10 mouse cellular contexts compared by ENCODE assay signal in genomic region chr19:10561558-10562314, GRCm38 (mm10). TPM values are rescaled to one million over a fixed set of nuclear protein-coding genes. Genes with fewer than 3 reads are reported as not detected.
DNase-seq lines count a peak whose midpoint lies in the region; ATAC-seq and TF ChIP-seq lines count a peak whose summit lies in the region.
"Had no signal": no experiment of that assay in that cellular context is flagged by ENCODE, and none has a peak within 500 bp of the region (broad histone marks: within the 10 kb centered on the region; RNA-seq: fewer than 3 reads in every experiment).

No protein-coding gene starts in this region.

- ATAC-seq in embryonic facial prominence, embryonic 14.5 days (ENCODE audit: low read depth), result peak; percentile 41; the same call in 1 of the 2 replicates
- peak; percentile 78; the same call in 1 of the 2 replicates for ATAC-seq in intestine, embryonic 16.5 days
- ATAC-seq in forebrain, postnatal 0 days, result no peak
- ATAC-seq: hindbrain, postnatal 0 days had no signal

- no peaks in the 10 kb centered on the region for H3K36me3 ChIP-seq in embryonic facial prominence, embryonic 14.5 days (ENCODE audit: control insufficient read depth, insufficient read depth, low read length)
- no peaks in the 10 kb centered on the region for H3K36me3 ChIP-seq in intestine, embryonic 16.5 days (ENCODE audit: control insufficient read depth, insufficient read depth, low read length)
- H3K36me3 ChIP-seq in forebrain, postnatal 0 days (ENCODE audit: insufficient read depth), result no peaks in the 10 kb centered on the region
- H3K36me3 ChIP-seq: midbrain, embryonic 10.5 days had no signal

- no peak overlapping the region for H3K9ac ChIP-seq in embryonic facial prominence, embryonic 14.5 days (ENCODE audit: low read depth, low read length)
- no peak overlapping the region for H3K9ac ChIP-seq in intestine, embryonic 16.5 days (ENCODE audit: low read depth, low read length)
- no peak overlapping the region for H3K9ac ChIP-seq in forebrain, postnatal 0 days

- H3K9me3 ChIP-seq in embryonic facial prominence, embryonic 14.5 days (ENCODE audit: control insufficient read depth, low read length), result no peaks in the 10 kb centered on the region
- no peaks in the 10 kb centered on the region for H3K9me3 ChIP-seq in intestine, embryonic 16.5 days (ENCODE audit: control insufficient read depth, low read length)
- no peaks in the 10 kb centered on the region for H3K9me3 ChIP-seq in forebrain, postnatal 0 days (ENCODE audit: low read length)
- H3K9me3 ChIP-seq: midbrain, embryonic 10.5 days had no signal

- H3K4me2 ChIP-seq in embryonic facial prominence, embryonic 14.5 days (ENCODE audit: low read depth, low read length), result no peak overlapping the region
- H3K4me2 ChIP-seq in intestine, embryonic 16.5 days (ENCODE audit: low read depth, low read length), result no peak overlapping the region
- no peak overlapping the region for H3K4me2 ChIP-seq in forebrain, postnatal 0 days (ENCODE audit: low read depth)

- DNase-seq in urinary bladder, postnatal 36 days (ENCODE audit: low spot score in 2 of 2), result peak; percentile 20 to 34
- no peak for DNase-seq in urinary bladder, postnatal 4 days (ENCODE audit: low spot score in 2 of 2)
- peak; percentile 53 for DNase-seq in embryonic facial prominence, embryonic 14.5 days (ENCODE audit: low spot score)
- DNase-seq in thymus, postnatal 10 days (ENCODE audit: low spot score in 2 of 2), result no peak
- DNase-seq in forebrain, postnatal 0 days, result no peak
- DNase-seq in neural tube, embryonic 10.5 days (ENCODE audit: extremely low spot score, low spot score), result no peak
- DNase-seq: thymus, postnatal 25 days had no signal

- no peak for TF ChIP-seq CTCF in forebrain, postnatal 0 days (IDR thresholded peaks at IDR 0.05; ENCODE audit: low read depth)

- H3K27me3 ChIP-seq in embryonic facial prominence, embryonic 14.5 days (replicated peaks; ENCODE audit: control insufficient read depth, insufficient read depth, low read length), result no peaks in the 10 kb centered on the region
- H3K27me3 ChIP-seq in intestine, embryonic 16.5 days (replicated peaks; ENCODE audit: control insufficient read depth, insufficient read depth, low read length), result no peaks in the 10 kb centered on the region
- no peaks in the 10 kb centered on the region for H3K27me3 ChIP-seq in forebrain, postnatal 0 days (ENCODE audit: insufficient read depth, low read length)

- 50% methylated on average over 6 of the region's 6 CpGs for WGBS in embryonic facial prominence, embryonic 14.5 days
- WGBS in intestine, embryonic 16.5 days, result 44% methylated on average over 6 of the region's 6 CpGs
- 75% methylated on average over 6 of the region's 6 CpGs for WGBS in forebrain, postnatal 0 days

- no peaks in the 10 kb centered on the region for H3K4me1 ChIP-seq in embryonic facial prominence, embryonic 14.5 days (ENCODE audit: control insufficient read depth, insufficient read depth, low read length)
- H3K4me1 ChIP-seq in intestine, embryonic 16.5 days (ENCODE audit: control insufficient read depth, insufficient read depth, low read length), result no peaks in the 10 kb centered on the region
- no peaks in the 10 kb centered on the region for H3K4me1 ChIP-seq in forebrain, postnatal 0 days (ENCODE audit: insufficient read depth)

- no peak overlapping the region; the same call in 1 of the 2 replicates for H3K27ac ChIP-seq in embryonic facial prominence, embryonic 14.5 days (replicated peaks; ENCODE audit: low read depth, low read length)
- peak overlapping the region; percentile 62 for H3K27ac ChIP-seq in intestine, embryonic 16.5 days (ENCODE audit: low read length)
- H3K27ac ChIP-seq in forebrain, postnatal 0 days (ENCODE audit: low read depth, low read length), result no peak overlapping the region
- H3K27ac ChIP-seq: hindbrain, postnatal 0 days had no signal

- H3K4me3 ChIP-seq in embryonic facial prominence, embryonic 14.5 days (ENCODE audit: low read depth, low read length), result no peak overlapping the region
- H3K4me3 ChIP-seq in intestine, embryonic 16.5 days (ENCODE audit: low read length), result no peak overlapping the region
- no peak overlapping the region for H3K4me3 ChIP-seq in forebrain, postnatal 0 days (ENCODE audit: low read depth, low read length)
- H3K4me3 ChIP-seq: midbrain, embryonic 10.5 days had no signal

RNA-seq across cellular contexts. Expression of gene Tmem216, which starts 5.7 kb away (rescaled TPM):
- polyA plus RNA-seq in embryonic facial prominence, embryonic 14.5 days (2014; fragmentation: Nextera tagmentation; extraction: Ambion mirVana), result 42.6 and 49.7 TPM in 2 replicates
- 25.9 and 28.4 TPM in 2 replicates for polyA plus RNA-seq in intestine, embryonic 16.5 days (2015; fragmentation: Nextera tagmentation; extraction: Ambion mirVana)
- 23.5 and 26.9 TPM in 2 replicates for total RNA-seq in forebrain, postnatal 0 days (2014; rRNA removed)
- 36.6 and 46.4 TPM in 2 replicates for polyA plus RNA-seq in forebrain, postnatal 0 days (2015; fragmentation: Nextera tagmentation; extraction: Ambion mirVana)

RNA-seq across cellular contexts. Expression of gene Cyb561a3, which starts 15.2 kb away (rescaled TPM):
- polyA plus RNA-seq in embryonic facial prominence, embryonic 14.5 days (2014; fragmentation: Nextera tagmentation; extraction: Ambion mirVana), result 17.8 and 20.7 TPM in 2 replicates
- 22.5 and 23.0 TPM in 2 replicates for polyA plus RNA-seq in intestine, embryonic 16.5 days (2015; fragmentation: Nextera tagmentation; extraction: Ambion mirVana)
- total RNA-seq in forebrain, postnatal 0 days (2014; rRNA removed), result 21.4 and 24.9 TPM in 2 replicates
- polyA plus RNA-seq in forebrain, postnatal 0 days (2015; fragmentation: Nextera tagmentation; extraction: Ambion mirVana), result 18.9 and 22.0 TPM in 2 replicates

RNA-seq across cellular contexts. Expression of gene Tmem138, which starts 15.4 kb away (rescaled TPM):
- polyA plus RNA-seq in embryonic facial prominence, embryonic 14.5 days (2014; fragmentation: Nextera tagmentation; extraction: Ambion mirVana), result 30.8 and 34.1 TPM in 2 replicates
- polyA plus RNA-seq in intestine, embryonic 16.5 days (2015; fragmentation: Nextera tagmentation; extraction: Ambion mirVana), result 23.9 and 27.5 TPM in 2 replicates
- 16.6 and 21.2 TPM in 2 replicates for total RNA-seq in forebrain, postnatal 0 days (2014; rRNA removed)
- 28.3 and 31.7 TPM in 2 replicates for polyA plus RNA-seq in forebrain, postnatal 0 days (2015; fragmentation: Nextera tagmentation; extraction: Ambion mirVana)

RNA-seq across cellular contexts. Expression of gene Sdhaf2, which starts 35.8 kb away (rescaled TPM):
- 57.0 and 62.1 TPM in 2 replicates for polyA plus RNA-seq in embryonic facial prominence, embryonic 14.5 days (2014; fragmentation: Nextera tagmentation; extraction: Ambion mirVana)
- 57.4 and 60.9 TPM in 2 replicates for polyA plus RNA-seq in intestine, embryonic 16.5 days (2015; fragmentation: Nextera tagmentation; extraction: Ambion mirVana)
- total RNA-seq in forebrain, postnatal 0 days (2014; rRNA removed), result 51.1 and 62.9 TPM in 2 replicates
- 53.6 and 59.5 TPM in 2 replicates for polyA plus RNA-seq in forebrain, postnatal 0 days (2015; fragmentation: Nextera tagmentation; extraction: Ambion mirVana)

RNA-seq across cellular contexts. Expression of gene Cpsf7, which starts 36.7 kb away (rescaled TPM):
- 50.9 TPM in 2 replicates for polyA plus RNA-seq in embryonic facial prominence, embryonic 14.5 days (2014; fragmentation: Nextera tagmentation; extraction: Ambion mirVana)
- 29.7 and 30.9 TPM in 2 replicates for polyA plus RNA-seq in intestine, embryonic 16.5 days (2015; fragmentation: Nextera tagmentation; extraction: Ambion mirVana)
- total RNA-seq in forebrain, postnatal 0 days (2014; rRNA removed), result 62.6 and 74.9 TPM in 2 replicates
- polyA plus RNA-seq in forebrain, postnatal 0 days (2015; fragmentation: Nextera tagmentation; extraction: Ambion mirVana), result 37.6 and 41.9 TPM in 2 replicates

Comparison
In these comparisons a context has a peak if more than half of its experiments do, and no peak if none do; other contexts are left out.
1. DNase-seq: peak in urinary bladder, postnatal 36 days (2 of 2) and embryonic facial prominence, embryonic 14.5 days (single experiment); none in urinary bladder, postnatal 4 days (0 of 2), thymus, postnatal 10 days (0 of 2), forebrain, postnatal 0 days (single experiment) and neural tube, embryonic 10.5 days (single experiment).